Mouse (Mus musculus): ENCODE measurements at regions not wholly inside any gene's neighbourhood (a gene's known extent, or its start where the extent isn't known, plus 50 kb on each side); places are given as distances from the start of the nearest gene placed in this dataset.
"Not testable (repeated sequence)": the region's sequence is repeated elsewhere in the genome, so short reads cannot be mapped to it uniquely, and the experiment has no call there.

DNA sequence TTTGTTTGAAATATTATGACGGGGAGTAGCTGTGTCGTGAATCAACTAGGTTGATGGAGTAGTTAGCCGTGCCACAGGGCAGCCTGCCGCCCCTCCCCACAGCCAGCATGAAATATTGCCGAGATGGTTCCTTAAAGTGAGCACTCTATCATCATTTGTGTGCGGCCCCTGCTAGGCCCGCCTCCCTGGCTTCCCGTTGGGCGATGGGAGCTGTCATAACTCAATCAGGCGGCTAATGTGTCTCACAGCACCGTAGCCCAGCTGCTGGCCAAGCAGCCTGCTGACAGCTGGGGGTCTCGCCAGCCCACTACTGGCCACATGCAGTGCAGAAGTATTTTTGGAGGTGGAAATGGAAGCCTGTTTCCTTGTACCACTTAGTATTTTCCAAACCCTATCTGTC is 140.9 kb downstream of the Sall1 start:
- no peak for DNase-seq (ENCODE audit: low spot score)

DNA sequence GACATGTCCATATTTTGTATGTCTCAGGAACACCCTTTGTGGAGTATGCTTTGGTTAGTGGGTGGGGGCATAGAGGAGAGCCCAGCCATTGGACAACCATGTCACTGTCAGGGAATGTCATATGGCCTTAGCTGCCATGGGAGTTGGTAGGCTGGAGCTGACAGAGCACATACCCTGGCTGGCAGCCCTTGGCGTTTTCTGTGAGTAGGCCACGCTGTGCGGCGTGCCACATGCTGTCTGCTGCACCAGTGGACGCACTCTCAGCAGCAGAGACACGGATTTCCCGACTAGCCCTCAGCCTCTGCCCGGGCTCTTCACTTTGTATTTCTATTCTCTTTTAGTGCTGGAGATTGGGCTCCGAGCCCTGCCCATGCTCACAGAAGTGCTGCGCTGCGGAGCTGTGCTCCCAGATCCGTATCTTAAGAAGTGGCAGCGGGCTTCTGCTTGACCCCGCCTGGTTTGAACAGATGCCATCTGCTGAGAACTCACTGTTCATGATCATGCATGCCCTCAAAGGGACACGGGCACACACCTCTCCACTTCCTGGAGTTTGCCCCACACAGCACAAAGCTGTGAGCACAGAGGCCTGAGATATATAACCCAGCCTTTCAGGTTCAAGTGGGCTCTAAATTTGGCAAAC is 160.1 kb downstream of the Sall1 start:
- no peak for DNase-seq (ENCODE audit: low spot score)

DNA sequence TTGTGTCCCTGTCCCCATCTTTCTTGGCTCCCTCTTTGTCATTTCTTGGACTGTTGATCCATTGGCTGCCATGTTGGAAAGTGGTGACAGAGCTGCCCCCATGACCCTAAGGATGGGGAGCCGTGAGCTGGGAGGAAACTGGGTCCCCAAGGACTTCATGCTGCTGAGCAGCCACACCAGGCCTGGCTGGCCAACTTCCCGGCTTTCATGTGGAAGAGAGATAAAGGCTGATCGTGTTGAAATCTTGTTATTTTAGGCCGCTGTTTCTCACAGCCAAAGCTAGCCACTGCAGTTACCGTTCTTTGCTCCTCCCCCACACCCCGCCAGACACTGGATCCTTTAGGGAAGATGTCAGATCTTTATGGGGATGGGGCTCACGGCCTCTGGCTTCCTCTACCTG is 164.1 kb downstream of the Sall1 start:
- DNase-seq (ENCODE audit: low spot score) = no peak

DNA sequence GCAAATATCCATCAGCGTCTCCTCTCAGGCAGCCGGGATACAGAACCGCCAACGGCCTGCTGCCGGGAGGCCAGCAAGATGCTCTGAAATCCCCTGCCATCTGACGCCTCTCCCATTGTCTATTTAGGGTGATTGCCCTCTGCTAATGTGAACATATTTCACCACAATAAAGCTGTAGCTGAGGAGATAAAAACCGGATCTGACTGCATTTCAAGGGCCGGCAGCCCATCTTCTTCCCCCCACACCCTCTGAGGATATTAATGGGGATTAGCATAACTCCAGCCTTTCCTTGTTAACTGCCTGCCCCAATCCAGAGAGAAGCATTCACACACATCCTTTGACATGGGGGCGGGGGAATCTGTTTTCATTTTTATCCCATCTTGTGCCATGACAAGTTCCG is 166.0 kb downstream of the Sall1 start:
- no peak for DNase-seq (ENCODE audit: low spot score)

DNA sequence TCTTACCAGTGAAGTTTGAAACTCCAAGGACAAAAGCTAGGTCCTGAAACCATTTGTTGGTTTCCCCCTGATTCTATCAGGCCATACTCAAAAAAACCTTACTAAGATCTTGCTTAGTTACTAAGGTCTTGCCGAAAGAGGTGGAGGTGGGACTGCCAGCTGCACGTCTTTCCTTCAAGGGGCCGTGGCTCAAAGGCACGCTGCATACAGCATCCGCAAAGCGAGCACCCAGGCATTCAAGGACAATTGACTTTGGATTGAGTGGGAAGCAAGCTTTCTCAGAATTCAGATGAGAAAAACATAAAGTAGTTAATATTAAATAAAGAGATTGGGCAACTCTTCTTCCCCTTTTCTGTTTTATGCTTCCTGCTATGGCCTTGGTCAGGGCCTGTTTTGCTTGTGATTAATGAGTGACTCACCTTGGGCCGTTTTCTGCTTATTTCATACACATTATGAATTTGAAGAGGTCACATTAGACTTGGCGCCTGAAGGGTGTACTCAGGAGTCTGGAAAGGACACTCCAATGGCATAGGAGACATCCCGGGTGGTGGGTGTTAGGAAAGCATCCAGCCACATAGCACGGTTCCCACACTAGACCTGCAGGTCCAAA is 166.1 kb downstream of the Cyld start:
- DNase-seq (ENCODE audit: low spot score) = no peak

DNA sequence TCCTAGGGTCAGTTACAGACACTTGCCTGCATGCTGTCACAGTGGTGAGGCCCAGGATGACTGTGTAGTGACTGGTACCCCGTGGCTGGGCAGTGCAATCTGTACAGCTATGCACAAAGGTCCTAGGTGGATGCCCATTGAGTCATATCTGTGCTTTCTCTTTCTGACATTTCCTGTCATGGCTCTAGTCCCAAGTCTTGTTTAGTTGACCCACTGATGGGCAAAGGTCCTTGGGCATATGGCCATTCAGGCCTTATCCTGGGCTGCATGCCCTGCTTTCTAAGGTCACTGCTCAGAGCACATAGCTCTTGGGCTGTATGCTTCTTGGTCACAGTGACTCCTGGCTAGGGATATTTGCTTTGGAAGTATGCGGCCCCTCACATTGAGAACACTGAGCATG is 160.4 kb downstream of the Cyld start:
- DNase-seq (ENCODE audit: low spot score) = no peak

DNA sequence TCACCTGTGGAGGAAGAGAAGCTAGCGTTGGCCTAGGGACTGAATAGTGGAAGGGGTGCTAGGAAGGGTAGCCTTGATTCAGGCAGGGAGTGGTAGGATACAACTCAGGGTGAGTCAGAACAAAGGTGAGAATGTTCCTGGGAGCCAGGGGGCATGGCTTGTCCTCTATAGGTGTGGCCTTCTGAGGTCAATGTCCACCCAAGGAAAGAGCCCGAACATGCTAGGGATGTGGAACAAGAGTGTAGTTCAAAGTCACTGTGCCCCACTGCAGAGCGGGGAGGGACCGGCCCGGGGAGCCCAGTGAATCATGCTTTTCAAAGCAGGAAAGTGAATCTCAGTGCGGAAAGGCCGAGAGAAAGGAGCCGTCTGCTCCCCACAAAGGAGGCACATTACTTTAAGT is 156.4 kb downstream of the Cyld start:
- DNase-seq (ENCODE audit: low spot score) = no peak

DNA sequence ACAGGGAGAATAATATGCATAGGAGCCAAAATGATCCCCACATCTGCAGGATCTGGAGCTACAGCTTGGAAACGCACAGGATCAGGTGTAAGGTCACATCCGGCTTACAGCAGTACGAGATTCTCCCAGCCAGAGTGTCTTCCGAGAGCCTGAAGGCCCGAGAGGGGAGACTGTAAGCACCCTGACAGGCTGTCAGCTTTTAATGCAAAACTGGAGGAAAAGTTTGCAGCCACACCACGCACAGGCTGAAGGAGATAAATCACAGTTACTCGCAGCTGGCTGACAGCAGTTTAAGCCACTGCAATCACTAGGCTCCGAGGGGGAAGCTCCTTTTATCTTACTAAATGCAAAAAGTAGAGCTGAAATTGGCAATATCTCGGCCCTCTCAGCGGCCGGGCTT is 149.1 kb downstream of the Cyld start:
- DNase-seq (ENCODE audit: low spot score) = no peak

DNA sequence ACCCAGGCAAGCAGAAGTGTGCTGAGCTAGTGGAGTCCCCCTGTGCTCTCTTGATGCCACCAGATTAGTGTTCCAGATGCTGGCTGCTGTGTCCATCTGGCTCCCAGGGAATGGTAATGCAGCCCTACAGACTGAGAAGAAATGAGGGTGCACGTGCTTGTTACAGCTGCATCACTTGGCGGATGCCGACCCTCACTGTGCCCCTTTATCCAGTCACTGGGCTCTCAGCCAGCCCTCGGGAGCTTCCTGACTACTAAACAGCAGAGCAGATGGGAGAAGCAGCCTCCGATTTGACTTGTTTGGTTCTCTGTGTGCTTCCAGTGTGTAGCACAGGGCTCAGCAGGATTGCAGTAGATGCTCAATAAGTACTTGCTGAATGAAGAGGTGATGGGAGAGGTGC is 147.5 kb downstream of the Cyld start:
- no peak for DNase-seq (ENCODE audit: low spot score)

DNA sequence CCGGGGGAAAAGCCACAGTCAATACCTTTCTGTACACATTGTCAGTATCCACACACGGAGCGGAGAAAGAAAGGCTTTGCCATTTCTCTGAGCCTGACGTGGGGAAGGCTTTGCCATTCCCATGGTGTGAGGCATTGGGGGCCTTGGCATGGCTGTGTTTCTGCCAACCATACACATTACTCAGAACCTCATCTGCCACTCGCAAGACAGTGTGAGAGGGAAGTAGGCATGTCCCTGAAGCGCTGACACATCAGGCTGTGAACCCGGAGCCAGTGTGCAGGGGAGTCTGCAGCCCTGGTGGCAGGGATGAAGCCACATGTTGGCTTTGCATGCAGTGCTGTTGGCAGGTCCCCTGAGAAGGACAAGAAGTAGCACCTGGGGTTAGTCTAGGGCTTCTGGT is 145.6 kb downstream of the Cyld start:
- no peak for DNase-seq (ENCODE audit: low spot score)

DNA sequence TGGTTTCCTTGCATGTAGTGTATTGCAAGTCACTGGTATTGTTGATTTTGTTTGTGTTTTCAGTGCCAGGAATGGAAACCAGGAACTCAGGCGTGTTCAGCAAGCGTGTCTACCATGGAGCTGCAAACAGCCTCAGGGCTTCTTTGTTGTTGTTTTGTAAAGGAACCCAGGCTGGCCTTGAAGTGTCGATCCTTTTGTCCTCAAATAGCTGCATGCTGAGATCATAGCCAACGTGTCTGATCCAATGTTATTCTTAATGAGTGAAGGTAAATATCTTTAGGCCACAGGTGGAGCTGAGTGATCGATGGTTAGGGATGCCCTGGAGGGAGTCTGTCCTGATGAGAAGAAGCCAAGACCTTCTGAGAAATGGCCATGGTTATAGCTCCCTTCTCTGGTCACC is 143.3 kb downstream of the Cyld start:
- DNase-seq (ENCODE audit: low spot score) = no peak

DNA sequence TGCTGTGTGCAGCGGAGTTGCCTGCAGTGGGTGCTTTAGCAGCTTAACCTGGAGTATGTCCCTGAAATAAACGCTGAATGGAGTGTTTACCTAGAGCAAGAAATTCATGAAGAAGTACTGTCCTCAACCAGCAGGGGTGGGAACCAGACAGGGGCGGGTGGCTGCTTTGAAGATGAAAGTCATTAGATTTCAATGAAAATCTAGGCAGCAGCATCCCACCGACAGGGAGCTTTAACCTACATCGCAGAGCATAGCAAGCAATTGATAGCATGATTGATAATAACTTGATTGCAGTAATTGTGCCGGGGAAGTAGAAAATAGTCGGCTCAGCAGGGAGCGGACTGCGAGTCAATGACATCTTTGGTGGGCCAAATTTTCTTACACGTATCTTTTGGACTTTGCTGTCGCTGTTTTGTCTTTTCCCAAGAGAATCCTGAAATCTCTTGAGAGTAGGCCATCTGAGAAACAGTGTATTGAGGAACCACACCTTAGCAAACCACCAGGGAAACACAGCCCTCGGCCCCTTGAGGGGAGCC is 139.0 kb downstream of the Cyld start:
- DNase-seq (ENCODE audit: low spot score) = no peak

DNA sequence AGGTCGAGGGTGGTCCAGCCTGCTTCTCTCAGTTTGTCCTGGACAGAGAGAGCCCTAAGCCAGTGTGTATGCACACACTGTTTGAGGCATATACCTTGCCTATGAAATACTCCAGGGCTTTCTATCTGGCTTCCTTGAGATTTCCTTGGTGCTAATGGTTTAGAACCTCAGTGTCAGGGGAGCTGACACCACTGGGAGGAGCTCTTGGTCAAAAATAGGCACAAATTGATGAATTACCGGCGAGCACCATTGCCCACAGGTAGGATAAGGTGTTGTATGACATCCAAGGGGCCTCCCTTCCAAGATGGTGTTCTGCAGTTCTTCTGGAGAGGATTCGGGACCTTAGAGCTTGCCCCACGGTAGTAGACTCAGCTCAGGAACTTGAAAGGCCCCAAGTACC is 129.0 kb downstream of the Cyld start:
- DNase-seq (ENCODE audit: low spot score) = no peak

DNA sequence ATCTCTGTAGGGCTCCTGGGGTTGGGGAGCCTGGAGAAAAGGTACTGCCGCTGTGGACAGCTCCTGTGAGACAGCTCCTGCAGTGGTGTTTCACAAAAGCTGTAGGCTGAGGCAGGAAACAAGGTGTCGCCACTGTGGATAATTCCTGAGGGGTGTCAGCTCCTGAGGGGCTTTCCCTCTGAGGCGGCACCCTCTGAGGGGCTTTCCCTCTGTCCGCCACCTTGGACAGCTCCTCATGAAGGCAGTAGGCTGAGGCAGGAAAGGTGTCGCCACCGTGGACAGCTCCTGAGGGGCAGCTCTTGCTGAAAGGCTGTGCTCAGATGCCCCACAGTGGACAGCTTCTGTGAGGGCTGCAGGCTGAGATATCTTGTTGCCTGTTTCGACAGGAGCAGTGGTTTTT is 127.1 kb downstream of the Cyld start:
- no peak for DNase-seq (ENCODE audit: low spot score)

DNA sequence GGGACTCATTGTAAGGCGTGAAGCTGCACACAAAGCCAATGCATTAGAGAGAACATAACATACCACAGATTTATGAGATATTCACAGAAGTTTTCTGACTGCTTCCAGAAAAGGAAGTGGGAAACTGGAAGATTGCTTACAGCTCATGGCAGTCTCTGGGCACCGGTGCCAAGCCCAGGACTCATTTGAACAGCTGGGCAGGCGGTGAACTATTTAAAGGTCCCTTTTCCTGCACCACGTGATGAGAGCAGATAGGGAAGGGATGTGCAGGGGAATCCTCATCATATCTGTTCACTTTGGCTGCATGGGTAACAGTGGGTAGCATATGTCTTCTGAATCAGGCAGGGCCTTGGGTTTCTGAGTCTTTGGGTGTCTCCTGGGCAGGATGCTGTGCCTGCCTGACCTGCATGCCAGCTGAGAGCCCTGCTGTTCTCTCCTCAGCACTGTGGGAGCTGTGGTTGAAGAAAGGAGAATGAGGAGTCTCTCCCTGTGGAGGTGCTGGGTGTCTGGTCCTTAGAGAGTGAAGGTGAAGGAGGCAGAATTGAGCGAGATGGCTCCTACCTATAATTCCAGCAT is 123.5 kb downstream of the Cyld start:
- no peak for DNase-seq (ENCODE audit: low spot score)

DNA sequence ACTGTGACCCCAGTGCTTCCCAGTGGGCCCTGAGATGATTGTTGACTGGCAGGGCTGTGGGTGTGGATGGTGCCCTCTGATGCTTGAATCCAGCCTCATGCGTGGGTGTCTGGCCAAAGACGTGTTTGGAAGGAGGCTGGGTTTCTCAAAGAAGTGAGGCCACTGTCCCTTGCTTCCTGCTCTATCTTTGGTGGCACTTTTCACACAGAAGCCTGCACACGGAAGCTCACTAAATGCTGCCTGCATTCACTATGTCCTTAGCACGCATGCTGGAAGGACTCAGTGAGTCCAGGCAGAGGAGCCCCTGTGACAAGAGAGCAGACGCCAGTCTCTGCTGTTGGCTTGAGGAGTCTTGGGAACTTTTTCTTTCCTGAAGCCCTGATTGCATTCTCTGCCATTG is 119.6 kb downstream of the Cyld start:
- DNase-seq (ENCODE audit: low spot score) = no peak

DNA sequence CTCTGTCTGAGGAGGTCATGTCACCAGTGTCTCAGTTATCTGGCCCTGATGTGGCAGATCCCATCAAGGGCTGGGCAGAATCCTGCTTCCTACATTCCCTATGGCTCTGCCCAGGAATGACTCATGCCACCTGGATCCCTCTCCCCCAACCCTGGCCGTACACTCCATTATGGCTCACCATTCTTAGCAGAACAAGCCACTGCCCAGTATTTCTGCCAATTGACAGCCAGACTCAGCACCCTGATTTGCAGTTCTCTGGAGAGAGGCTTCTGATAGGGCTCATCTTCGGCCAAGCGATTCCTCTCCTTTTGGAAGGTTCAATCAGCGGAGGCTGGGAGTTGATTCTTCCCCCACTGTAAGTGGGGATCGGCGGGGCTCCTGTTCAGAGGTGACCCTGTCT is 117.4 kb downstream of the Cyld start:
- DNase-seq (ENCODE audit: low spot score) = no peak

DNA sequence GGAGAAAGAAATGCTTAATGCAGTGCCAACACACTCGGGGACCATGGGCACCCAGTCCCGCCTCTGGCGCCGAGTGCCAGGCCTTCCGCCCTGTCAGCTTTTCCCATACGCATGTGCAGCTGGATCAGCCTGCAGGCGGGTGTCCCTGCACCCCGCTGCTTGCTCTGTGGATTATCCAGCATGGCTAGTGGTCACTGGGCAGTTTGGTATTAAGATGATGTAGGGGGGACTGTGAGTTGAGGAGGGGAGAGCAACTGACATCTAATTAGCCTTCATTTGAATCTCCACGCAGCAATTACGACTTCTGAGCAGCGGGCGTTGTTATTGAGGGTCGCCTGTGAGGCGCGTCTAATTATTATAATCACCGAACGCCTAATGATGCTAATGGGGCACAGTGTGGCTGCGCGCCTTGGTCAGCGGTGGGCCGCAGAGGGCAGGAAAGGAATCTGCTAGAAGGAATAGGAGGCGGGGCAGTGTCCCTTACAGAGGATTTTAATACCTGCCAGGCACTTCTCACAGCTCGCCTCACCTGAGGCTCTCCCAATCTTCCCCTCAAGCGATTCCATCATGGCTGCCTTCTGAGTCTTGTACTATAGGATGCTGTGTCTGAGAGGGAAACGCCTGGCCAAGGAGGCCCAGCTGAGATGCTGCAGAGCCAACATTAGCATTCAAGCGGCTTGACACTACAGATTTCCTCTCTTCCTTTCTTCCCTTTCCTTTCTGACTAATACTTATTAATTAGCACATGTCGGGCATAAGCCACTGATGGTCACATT is 116.3 kb downstream of the Cyld start:
- no peak for DNase-seq (ENCODE audit: low spot score)

DNA sequence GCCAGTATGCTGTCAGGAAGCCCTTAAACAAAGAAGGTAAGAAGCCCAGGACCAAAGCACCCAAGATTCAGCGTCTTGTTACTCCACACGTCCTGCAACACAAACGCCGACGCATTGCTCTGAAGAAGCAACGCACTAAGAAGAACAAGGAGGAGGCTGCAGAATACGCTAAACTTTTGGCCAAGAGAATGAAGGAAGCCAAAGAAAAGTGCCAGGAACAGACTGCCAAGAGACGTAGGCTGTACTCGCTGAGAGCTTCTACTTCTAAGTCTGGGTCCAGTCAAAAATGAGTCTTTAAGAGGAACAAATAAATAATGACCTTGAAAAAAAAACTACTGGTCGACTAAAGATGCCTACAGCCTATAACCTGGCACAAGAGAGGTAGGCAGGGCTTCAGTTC is 110.0 kb downstream of the Cyld start:
- not testable (repeated sequence) for DNase-seq (ENCODE audit: low spot score)
